Mouse (Mus musculus) embryo, embryonic 11 days (tissue): Measurements from ENCODE around the gene Tnip1.
"Not testable (repeated sequence)": the region's sequence is repeated elsewhere in the genome, so short reads cannot be mapped to it uniquely, and the experiment has no call there.

Experiments used
- DNase-seq: peaks from one replicate; pipeline ENCODE4 v3.0.0-alpha.2; 2015

Gene Tnip1

DNA sequence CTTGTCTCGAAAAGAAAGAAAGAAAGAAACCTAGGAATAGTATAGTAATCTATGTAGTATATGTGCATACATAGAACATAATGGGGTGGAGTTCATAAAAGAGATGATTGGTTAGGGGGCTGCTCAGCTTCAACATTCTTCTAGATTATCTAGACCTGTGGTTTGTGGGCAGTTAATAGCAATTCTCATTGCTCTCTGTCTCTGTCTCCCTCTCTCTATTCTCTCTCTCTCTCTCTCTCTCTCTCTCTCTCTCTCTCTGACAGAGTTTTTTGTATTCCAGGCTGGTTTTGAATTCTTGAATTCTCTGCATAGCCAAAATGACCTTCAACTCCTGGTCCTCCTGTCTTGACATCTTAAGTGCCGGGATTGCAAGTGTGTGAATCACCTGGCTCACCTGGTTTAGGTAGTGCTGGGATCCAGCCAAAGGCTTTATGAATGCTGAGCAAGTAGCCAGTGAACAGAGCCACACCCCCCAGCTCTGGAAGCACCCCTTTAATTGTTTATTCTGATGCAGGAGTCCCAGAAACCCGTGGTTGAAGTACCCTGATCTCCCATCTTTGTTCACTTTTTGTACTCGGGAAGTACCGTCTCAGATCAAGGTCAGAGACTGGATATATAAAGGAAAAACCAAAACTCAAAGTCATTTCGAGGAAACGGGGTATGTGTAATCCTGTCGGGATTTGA is 8.8 kb upstream of the Tnip1 start:
- DNase-seq = no peak

DNA sequence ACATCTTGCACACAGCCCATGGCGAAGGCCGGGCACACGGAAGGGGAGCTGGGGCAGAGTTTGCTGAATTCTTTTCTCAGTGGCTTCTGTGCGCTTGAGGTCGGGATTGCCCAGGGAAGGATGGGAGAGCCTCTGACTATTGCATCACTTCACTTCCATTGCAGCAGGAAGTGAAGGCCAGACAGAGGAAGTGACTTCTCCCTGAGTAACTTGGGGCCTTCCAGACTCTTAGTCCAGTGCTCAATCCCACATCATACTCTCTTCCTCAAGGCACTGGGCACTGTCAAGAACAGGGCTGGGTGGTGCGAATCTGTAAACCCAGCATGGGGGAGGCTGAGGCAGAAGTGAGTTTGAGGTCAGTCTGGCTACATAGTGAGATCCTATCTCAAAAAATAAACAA is 2.5 kb upstream of the Tnip1 start:
- no peak for DNase-seq

DNA sequence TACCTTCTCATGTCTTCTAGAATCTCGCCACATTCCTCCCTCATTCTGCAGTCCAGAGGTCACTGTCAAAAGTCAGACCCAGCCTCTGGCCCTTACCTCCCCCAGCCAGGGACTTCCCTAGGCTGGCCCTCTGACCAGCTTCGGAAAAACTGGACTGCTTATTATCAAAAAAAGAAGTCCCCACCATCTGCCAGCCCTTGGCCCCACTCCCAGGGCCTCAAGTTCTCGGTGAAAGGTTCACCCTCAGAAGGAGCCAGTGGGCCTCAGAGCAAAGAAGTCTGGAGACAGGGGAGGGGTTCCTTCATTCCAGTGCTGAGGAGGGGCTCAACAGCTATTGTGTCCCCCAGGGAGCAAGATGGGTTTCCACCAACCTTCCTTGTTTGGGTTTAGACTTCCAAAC is 796 bp downstream of the Tnip1 start:
- no peak for DNase-seq

DNA sequence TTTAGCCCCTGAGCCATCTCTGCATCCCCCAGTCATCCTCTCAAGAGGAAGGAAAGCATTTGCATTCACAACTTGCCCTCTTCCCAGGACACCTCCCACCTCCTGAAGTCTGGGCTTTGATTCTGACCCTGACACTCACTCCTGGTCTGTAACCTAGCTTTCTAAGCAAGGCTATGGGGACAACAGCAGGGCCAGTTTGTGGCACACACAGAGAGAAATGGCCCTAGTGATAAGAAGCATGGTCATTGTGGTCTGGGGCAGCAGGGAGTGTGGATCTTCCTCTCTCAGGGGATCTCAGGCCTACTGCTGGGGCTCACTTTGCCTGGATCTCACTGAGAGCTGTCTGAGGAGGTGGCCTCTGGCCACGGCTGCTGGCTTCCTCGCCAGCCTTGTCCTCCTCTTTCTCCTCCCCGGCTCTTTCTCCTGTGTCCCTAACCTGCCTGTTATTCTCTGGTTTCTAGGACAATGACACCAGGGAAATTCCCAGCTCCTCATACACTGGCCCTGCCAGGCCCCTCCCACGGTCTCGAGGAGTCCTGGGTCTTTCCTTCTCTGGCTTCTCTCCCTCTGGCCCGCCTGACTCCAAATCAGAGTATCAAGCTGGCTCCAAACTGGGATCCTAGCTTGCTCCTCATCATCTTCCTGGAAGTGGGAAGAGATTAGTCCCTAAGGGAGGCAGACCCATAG is 1.4 kb downstream of the Tnip1 start:
- no peak for DNase-seq

DNA sequence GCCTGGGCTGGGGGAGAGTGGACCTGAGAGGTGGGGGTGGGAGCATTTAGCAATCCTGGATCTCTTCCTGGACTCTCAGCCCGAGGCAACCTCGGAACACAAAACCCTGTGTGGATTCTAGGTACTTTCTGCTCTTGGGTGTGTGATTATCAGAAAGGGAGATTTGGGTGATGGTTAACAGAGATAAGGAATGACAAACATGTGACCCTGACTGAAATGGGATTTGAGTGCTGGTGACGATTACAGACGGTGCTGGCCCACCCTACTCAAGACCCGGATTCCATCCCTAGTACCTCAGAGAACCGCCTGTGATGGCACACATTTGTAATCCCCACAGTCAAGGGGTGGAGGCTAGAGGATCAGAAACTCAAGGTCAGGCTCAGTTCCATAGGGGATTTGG is 2.5 kb downstream of the Tnip1 start:
- no peak for DNase-seq

DNA sequence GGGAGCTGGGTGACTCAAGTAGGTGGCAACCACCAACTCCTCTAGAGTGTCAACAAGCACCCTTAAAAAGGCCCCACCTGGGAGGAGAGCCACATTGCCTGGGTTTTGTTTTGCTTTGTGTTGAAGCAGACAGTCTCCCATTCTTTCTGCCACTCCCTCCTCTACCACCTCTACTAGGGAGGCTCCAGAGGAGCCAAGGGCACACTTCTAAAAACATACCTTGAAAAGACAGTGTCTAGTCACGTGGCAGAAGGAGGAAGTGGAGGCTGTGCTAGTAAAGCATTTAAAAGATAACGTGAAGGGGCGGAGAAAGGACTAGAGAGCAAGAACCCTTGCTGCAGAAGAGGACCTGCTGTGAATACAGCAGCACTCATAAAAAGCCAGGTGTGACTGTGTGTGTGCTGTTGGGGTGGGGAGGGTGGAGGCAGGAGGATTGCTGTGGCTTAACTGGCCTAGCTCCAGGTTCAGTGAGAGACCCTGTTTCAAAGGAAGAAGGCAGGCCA is 4.1 kb downstream of the Tnip1 start:
- DNase-seq = no peak

DNA sequence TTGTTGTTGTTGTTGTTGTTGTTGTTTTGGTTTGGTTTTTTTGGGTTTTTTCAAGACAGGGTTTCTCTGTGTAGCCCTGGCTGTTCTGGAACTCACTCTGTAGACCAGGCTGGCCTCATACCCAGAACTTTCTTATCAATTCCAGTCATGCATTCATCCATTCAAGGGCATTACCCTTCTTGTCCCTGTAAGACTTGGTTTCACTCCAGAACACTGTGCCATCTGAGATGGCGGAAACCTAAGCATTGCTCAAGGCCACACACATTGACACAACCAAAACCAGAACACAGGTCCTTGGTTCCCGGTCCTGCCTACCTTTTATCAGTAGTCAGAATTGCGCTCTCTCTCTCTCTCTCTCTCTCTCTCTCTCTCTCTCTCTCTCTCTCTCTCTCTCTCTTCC is 5.0 kb downstream of the Tnip1 start:
- not testable (repeated sequence) for DNase-seq

DNA sequence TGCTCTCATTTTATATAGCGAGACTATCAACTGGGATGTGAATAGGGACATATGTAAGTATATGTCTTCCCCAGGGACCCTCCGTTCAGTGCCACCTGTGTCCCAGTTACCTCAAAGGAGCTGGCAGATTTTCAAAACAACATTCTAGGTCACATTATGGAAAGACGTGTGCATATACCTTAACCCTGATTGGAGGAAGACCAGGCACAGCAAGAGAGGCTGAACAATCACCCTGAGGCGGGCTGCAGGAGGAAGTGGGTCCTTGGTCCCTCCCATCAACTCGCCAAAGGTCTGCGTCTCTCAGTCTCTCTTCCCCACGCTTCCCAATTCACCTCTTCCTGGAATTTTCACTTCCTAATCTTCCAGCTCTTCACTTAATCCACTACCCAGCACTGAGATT is 5.8 kb downstream of the Tnip1 start:
- no peak for DNase-seq

DNA sequence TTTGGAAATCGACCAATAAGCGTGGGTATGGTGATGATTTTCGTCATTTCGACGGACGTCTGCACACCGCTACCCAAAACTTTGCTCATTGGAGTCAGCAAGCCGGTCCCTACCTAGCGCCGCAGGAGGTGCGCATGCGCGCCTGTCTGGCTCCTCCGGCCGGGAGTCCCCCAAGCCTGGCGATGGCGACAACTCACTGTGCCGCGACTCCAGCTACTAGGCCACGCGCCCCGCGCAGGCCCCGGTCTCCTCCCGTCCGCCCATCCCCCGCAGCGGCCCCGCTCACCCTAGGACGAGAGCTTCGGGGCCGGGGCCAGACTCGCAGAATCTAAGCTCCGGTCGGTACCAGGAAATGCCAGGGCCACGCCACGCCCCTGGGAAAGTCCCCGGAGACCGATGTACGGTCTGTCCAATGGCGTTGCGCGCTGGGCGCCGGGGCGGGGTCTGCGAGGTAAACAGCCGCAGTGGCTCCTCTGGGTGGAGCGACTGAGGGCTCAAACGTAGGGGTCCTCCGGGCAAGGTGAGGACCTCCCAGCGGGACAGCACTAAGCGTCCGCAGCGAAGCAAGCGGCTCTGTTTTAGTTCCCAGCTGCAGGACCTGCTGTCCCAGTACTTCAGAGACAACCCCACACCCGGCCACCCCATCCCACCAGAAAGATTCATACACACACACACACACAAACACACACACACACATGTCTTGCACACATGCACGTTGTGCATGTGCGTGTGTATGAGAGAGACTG is 6.8 kb downstream of the Tnip1 start:
- peak; percentile 97 for DNase-seq

DNA sequence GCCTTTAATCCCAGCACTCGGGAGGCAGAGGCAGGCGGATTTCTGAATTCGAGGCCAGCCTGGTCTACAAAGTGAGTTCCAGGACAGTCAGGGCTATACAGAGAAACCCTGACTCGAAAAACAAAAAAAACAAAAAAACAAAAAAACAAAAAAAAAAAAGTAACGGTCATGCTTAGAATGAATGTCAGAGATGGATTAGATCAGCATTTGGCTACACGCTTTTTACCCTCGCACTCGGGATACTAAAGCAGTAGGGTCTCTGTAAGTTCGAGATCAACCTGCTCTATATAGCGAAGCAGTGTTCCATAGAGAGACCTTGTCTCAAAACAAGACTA is 7.3 kb downstream of the Tnip1 start:
- not testable (repeated sequence) for DNase-seq

DNA sequence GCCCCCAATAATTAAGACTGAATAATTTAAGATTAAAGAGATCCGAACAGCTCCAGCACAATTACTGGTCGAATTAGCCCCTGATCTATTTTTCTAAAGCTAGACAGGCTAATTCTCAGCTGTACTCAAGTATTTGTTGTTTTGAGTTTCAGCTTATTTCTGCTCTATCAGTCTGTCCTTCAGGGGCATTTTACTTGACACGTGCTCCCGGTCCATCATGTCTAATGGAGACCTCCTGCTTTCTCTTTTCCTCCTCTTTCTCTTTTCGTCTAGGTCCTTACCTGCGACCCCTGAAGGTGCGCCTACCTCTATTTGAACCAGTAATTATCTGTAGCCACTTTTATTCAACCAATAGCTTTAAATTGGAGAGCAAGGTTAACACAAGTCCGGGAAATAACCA is 8.0 kb downstream of the Tnip1 start:
- DNase-seq = no peak

DNA sequence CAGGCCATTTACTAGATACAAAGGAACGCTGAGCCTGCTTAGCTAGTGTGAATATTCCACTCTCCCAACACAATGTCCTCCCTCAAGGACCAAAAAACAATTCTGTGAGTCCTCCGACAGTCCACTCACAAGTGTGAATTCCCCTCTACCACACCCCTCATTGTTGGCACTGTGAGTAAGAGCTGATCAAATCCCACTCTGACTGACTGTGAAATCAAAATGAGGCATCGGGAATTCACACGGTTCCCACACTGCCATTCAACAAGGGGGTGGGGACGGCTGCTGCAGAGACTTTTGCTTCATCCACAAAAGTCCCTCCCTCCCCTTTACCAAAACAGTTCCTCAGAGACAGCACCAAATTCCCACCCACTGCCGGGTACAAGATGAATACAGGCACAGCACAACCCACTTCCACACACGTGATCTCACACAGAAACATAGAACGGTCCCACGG is 8.7 kb downstream of the Tnip1 start:
- DNase-seq = peak; percentile 41

DNA sequence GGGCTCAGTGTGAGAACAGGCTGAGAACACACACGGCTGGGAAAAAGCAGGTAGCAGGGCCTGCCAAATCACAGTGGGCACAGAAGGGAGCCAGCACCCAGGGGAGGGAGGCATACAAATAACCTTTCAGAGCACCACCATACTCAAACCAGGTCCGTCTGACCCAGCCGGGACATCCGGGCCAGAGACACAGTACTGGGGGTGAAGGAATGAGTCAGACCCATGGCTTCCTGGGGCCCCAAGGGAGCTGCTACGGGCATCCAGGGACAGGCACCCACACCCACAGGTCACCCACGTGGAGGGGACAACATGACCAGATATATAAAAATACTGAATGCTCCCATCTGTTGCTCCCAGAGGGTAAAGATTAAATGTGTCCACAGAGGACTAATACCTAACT is 10.1 kb downstream of the Tnip1 start:
- DNase-seq = no peak

DNA sequence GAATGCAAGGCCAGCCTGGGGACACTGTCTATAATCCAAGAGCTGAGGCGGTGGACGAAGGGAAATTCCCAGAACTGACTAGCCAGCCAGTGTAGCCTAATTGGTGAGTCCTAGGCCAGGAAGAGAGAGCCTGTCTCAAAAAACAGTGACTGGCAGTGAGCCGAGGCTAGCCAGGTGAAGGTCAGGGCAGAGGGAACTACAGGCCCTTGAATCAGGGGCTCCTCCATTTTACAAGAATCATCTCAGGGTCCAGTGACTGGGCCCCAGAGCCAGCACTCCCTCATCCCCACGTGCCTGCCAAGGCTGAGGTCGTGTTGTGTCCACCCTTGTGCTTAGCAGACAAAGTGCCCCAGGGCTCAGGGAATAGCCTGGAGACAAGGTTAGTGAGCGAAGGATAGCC is 12.0 kb downstream of the Tnip1 start:
- DNase-seq = no peak

DNA sequence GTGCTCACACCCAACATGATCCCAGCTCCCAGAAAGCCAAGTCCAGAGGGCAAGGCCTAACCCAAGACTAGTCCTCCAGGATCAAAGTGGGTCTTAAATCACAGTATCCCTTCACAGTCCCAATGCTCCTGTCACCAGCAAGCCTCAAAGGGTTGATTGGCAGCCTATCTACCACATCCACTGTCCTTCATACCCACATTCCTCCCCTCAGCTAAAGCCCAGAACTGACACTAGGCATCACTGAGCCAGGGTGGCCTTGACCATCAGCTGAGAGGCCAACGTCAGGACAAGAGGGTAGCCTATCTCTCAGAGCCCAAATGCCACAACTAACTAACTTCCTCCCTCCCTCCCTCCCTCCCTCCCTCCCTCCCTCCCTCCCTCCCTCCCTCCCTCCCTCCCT is 13.0 kb downstream of the Tnip1 start:
- DNase-seq = no peak

DNA sequence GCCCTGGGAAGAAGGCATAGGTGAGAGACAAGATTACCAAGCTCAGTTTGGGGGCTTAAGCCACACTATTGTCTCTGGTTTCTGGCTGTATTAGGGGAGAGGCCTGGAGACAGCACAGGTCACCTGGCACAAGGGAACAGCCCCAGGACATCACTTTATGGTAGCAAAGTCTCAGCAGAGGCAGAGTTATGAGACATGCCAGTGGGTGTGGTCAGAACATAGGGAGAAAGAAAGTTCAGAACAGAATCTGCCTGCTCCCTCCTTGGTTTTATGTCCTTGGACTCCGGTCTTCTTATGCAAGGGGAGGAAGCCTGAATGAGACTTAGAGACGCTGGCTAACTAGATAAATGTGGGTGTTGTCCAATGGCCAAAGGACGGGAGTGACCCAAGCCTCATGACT is 18.0 kb downstream of the Tnip1 start:
- DNase-seq = no peak

DNA sequence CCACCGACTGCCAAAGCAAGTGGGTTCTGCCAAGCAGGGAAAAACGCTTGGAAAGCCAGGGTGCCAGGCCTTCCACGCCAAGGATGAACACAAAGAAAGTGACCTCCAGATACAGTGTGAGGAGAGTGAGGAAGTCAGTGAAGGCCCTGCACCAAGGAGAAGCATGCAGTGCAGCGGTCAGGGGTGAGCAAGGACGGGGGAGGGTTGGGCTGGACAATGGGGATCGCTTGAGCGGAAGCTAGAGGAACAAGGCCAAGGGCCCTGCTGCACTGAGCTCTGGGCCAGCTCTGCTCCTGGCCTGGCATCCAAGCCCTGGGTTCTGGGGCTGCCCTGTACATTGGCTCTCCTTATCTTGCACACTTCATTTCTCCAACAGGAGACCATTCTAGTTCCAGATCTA is 22.7 kb downstream of the Tnip1 start:
- DNase-seq = no peak

DNA sequence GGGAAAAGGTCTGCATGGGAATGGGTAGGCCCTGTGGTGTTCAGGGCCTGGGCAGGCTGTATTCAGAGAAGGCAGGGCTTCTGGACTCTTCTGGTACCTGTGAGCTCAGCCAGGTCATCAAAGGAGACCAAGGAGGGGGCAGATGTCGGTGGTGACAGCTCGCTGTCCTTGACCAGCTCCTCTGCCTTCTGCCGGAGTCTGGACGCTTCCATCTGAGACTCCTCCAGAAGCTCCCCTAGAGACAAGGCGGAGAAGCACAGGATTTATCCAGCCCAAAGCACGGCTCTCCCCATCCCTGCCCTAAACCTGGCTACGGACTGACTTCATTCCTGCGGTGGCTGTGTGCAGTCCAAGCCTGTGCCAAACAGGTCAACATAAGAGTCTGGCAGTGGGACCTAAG is 23.2 kb downstream of the Tnip1 start:
- no peak for DNase-seq

DNA sequence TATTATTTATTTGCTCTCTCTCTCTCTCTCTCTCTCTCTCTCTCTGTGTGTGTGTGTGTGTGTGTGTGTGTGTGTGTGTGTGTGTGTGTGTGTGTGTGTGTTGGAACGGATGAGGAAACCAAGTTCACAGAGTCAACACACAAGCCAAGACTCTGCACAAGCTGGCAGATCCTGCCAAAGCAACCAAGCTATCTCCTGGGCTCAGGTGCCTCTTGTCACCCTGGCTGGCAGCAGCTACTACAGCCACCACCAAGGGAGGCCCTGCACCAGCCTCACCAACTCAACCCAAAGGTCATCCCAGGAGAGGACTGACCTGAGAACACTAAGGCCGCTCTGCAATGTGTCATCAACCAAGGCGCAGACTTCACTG is 26.0 kb downstream of the Tnip1 start:
- DNase-seq = no peak

DNA sequence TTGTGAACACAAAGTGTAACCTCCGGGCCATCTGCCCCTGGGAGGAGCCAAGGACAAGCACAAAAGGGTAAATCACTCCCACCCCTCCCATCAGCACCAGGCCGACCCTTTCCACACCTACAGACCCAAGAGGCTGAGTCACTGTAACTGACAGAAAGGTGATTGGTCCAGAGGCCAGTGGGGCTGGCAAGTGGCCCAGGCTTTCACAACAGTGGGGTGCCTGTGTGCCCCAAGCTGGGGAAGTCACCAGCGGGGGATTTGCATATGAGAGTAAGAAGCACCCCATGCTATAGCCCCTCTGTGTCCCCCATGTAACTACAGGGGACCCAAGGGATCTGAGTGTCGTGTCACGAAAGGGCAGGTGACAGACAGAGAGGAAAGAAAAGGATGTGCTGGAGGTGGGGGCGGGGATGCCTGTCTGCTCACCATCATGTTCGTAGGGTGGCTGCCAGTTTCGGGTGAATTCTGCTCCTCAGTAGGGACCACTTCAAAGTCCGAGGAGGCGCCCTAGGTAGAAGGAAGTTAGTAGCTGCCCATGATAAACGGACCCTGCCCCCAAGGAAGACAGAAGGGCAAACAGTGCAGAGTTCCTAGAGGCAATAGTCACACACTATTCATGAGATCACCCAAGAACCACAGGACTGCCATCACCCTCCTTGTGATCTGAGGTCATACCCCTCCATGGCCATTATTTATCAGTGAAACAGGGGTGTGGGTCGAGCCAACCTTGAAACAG is 26.5 kb downstream of the Tnip1 start:
- DNase-seq = no peak

DNA sequence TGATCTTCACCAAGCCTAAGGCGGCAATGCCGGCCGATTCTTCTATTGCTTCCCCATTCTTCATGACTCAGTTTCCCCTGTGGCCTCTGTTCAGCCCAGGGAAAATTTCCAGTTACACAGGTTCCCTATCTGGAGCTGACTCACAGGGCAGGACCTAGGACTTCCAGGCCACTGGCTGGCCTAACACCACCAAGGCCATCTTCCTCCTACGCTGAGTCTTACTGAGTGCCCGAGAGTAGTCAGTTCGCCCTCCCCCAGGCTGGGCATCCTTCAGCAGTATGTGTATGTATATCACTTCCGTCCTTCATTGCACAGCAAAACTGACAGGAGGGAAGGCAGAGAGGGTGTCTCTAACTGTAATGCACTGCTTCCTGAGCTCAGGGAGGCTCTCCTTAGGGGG is 28.5 kb downstream of the Tnip1 start:
- DNase-seq = no peak

DNA sequence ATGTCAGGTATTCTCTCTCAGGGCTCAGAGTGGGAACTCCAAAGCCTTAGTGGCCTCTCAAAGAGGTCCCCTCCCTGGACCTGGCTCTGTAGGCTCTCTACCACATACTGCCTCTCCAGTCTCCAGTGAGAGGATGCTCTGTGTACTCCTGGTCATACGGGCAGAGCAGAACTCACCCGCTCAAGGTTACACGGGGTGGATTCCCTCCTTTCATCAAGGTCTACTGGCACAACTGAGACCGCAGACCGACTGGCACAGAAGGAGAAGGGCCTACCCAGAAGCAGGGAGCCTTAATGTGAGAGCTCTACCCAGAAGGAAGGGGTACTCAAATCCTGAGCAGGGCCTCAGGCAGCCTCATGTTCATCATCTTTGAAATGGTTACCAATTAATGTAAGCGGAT is 30.2 kb downstream of the Tnip1 start:
- DNase-seq = no peak

DNA sequence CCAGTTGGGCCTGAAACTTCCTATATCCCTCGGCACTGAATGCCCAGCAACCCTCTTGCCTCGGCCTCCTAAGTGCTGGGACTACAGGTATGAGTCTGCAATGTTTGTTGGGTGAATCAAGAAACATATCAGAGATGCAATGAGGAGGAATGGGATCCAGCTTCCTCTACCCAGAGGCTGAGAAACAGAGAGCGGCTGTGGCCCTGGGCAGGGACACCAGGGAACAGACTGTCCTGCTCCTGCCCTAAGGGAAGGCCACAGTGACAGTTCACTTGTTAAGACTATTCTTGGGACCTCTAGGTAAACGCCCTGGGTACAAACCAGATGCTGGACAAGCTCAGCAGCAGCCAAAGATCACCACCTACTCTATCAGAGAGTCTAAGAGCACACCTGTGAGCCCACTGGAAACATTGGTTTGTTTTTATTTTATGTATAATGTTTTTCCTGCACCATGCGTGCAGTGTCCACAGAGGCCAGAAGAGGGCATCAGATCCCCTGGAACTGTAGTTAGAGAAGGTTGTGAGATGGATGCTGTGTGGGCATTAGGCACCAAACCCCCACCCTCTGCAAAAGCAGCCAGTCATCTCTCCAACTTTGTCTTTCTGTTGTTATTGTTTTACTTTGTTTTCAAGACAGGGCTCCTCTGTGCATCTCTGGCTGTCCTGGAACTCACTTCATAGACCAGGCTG is 31.2 kb downstream of the Tnip1 start:
- peak; percentile 32 for DNase-seq
